Mouse (Mus musculus): ENCODE measurements at regions not wholly inside any gene's neighbourhood (a gene's known extent, or its start where the extent isn't known, plus 50 kb on each side); places are given as distances from the start of the nearest gene placed in this dataset.

- TF ChIP-seq CTCF (IDR thresholded peaks at IDR 0.05; ENCODE audit: extremely low read depth, insufficient read depth, insufficient read length, insufficient replicate concordance) (no peak), POLR2A (IDR thresholded peaks at IDR 0.05; ENCODE audit: low read depth, low read length) (no peak)
These were observed 113.3 kb upstream of the Itga4 start for GRCm38 (mm10) chr2:79141961-79142360.
